Mouse (Mus musculus) liver, embryonic 14.5 days (tissue): ENCODE data around the gene Nlrp1b.

Experiments
- CTCF ChIP-seq: IDR thresholded peaks from 2 replicates; pipeline ENCODE4 v1.5.1; 2016; ENCODE audit warnings: antibody characterized with exemption, low read depth, control low read depth
- EP300 ChIP-seq: IDR thresholded peaks from 2 replicates; pipeline ENCODE4 v1.6.1; 2016; ENCODE audit warnings: antibody characterized with exemption, low read depth

DNA sequence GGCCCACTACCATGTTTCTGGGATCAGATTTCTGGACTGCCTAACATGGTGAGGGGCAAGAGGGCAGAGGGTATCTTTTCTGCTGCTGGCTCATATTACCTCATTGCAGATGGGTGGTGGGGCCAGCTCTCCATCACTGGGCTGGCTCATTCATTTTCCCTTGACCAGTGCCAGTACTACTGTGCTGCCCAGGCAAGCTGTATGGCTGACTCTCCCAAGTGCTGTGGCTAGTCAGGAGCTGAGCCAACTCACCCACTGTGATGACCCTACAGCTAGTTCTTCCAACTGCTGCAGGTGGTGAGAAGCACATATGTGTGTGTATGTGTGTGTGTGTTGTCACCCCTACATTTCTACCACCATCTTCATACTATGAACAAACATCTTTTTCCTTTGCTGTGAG, 126.6 kb downstream of the Nlrp1b start:
- TF ChIP-seq EP300 = no peak
- TF ChIP-seq CTCF = no peak
